In genomic region chr9:58496470-58497182, GRCm38 (mm10) we compare ENCODE assay signal across 10 mouse cellular contexts. TPM values are rescaled to one million over a fixed set of nuclear protein-coding genes. Genes with fewer than 3 reads are reported as not detected.
DNase-seq lines count a peak whose midpoint lies in the region; ATAC-seq and TF ChIP-seq lines count a peak whose summit lies in the region.
"Had no signal": no experiment of that assay in that cellular context is flagged by ENCODE, and none has a peak within 500 bp of the region (broad histone marks: within the 10 kb centered on the region; RNA-seq: fewer than 3 reads in every experiment).

No protein-coding gene starts in this region.

- no peak overlapping the region for H3K9ac ChIP-seq in liver, postnatal 0 days (replicated peaks)
- H3K9ac ChIP-seq in liver, embryonic 12.5 days: no peak overlapping the region
- H3K9ac ChIP-seq: lung, embryonic 15.5 days; stomach, embryonic 15.5 days had no signal

- intact Hi-C loops in gastrocnemius, adult 2 months (cut with DNase I): no loop called here
- intact Hi-C loops in gastrocnemius, postnatal 14 days (cut with DNase I; ENCODE audit: low total_unique reads): loop anchor here (2.0 kb wide), 1 partner anchor 64 kb away; no protein-coding TSS in a partner anchor

- ATAC-seq in liver, postnatal 0 days: no peak
- ATAC-seq in liver, embryonic 12.5 days: no peak
- no peak for ATAC-seq in erythroid progenitor cell, adult 5-6 weeks (replicated peaks; ENCODE audit: low FRiP score, poor library complexity, severe bottlenecking)
- ATAC-seq in CD4-positive, CD25-positive, alpha-beta regulatory T cell, adult 4 months: no peak

- no peaks in the 10 kb centered on the region for H3K36me3 ChIP-seq in liver, postnatal 0 days (replicated peaks; ENCODE audit: insufficient read depth, low read length)
- H3K36me3 ChIP-seq in liver, embryonic 12.5 days: no peaks in the 10 kb centered on the region
- H3K36me3 ChIP-seq: lung, embryonic 15.5 days; stomach, embryonic 15.5 days had no signal

- TF ChIP-seq CTCF in gastrocnemius, adult 2 months (IDR thresholded peaks at IDR 0.05): peak; percentile 23; the same call in 1 of the 2 replicates
- TF ChIP-seq CTCF in liver, postnatal 0 days (IDR thresholded peaks at IDR 0.05; ENCODE audit: low read depth): peak; percentile 35

- no peak overlapping the region for H3K27ac ChIP-seq in gastrocnemius, adult 2 months
- no peak overlapping the region for H3K27ac ChIP-seq in liver, postnatal 0 days (ENCODE audit: low read depth)
- H3K27ac ChIP-seq in liver, embryonic 12.5 days: no peak overlapping the region
- H3K27ac ChIP-seq: lung, embryonic 15.5 days; stomach, embryonic 15.5 days had no signal

- no peak overlapping the region for H3K4me3 ChIP-seq in gastrocnemius, adult 2 months
- H3K4me3 ChIP-seq in liver, postnatal 0 days (ENCODE audit: low read depth, low read length): no peak overlapping the region
- H3K4me3 ChIP-seq in liver, embryonic 12.5 days: no peak overlapping the region
- H3K4me3 ChIP-seq: lung, embryonic 15.5 days; stomach, embryonic 15.5 days had no signal

- 0 out of 2 replicates have a peak, but pooled peaks cover 3% of the 10 kb centered on the region for H3K27me3 ChIP-seq in liver, postnatal 0 days (ENCODE audit: insufficient read depth, low read length)
- H3K27me3 ChIP-seq in liver, embryonic 12.5 days (replicated peaks): peaks cover 19% of the 10 kb centered on the region
- H3K27me3 ChIP-seq: stomach, embryonic 15.5 days had no signal

- DNase-seq in gastrocnemius, adult 2 months: no peak
- no peak for DNase-seq in gastrocnemius, postnatal 14 days
- no peak for DNase-seq in liver, postnatal 0 days
- peak; percentile 25 for DNase-seq in ES-CJ7 (ENCODE audit: low read depth, low spot score)
- DNase-seq in cerebellum, postnatal 14 days: peak; percentile 70 to 78

- H3K4me1 ChIP-seq in liver, postnatal 0 days (ENCODE audit: insufficient read depth): no peaks in the 10 kb centered on the region
- no peaks in the 10 kb centered on the region for H3K4me1 ChIP-seq in liver, embryonic 12.5 days
- H3K4me1 ChIP-seq: lung, embryonic 15.5 days; stomach, embryonic 15.5 days had no signal

- no peak for TF ChIP-seq EP300 in liver, postnatal 0 days (IDR thresholded peaks at IDR 0.05; ENCODE audit: low read depth)

- no peak overlapping the region for H3K4me2 ChIP-seq in liver, postnatal 0 days (ENCODE audit: low read depth, low read length)
- no peak overlapping the region for H3K4me2 ChIP-seq in liver, embryonic 12.5 days
- H3K4me2 ChIP-seq: lung, embryonic 15.5 days; stomach, embryonic 15.5 days had no signal

- WGBS in liver, postnatal 0 days (ENCODE audit: insufficient replicate concordance): 28% methylated on average over 4 of the region's 4 CpGs
- WGBS in liver, embryonic 12.5 days (ENCODE audit: insufficient replicate concordance): 21% methylated on average over 4 of the region's 4 CpGs

- no peaks in the 10 kb centered on the region for H3K9me3 ChIP-seq in liver, postnatal 0 days (ENCODE audit: low read length)
- H3K9me3 ChIP-seq in liver, embryonic 12.5 days (replicated peaks): no peaks in the 10 kb centered on the region
- H3K9me3 ChIP-seq: lung, embryonic 15.5 days; stomach, embryonic 15.5 days had no signal

RNA-seq across cellular contexts. Expression of gene Insyn1, which starts 8.2 kb away (rescaled TPM):
- 10 to 100 TPM; 17.3 to 20.1 TPM for total RNA-seq in gastrocnemius, adult 2 months (2021)
- 1 to 10 TPM; 6.4 to 7.1 TPM for total RNA-seq in gastrocnemius, postnatal 14 days (2021)
- not detected in 2 replicates for polyA plus RNA-seq in liver, postnatal 0 days (2015; fragmentation: Nextera tagmentation; extraction: Ambion mirVana)
- polyA plus RNA-seq in liver, embryonic 12.5 days (2016; fragmentation: Nextera tagmentation; extraction: Ambion mirVana): 0.19 and 0.41 TPM in 2 replicates
- not detected in 2 replicates for total RNA-seq in erythroid progenitor cell, adult 5-6 weeks (2015; ENCODE audit: low replicate concordance)
- not detected in 2 replicates for total RNA-seq in erythroid progenitor cell, adult 5-6 weeks (2017; ENCODE audit: low replicate concordance)
- polyA plus RNA-seq in CD4-positive, CD25-positive, alpha-beta regulatory T cell, adult 4 months (2017; shearing (Covaris generic)): not detected

RNA-seq across cellular contexts. Expression of gene Cd276, which starts 58.6 kb away (rescaled TPM):
- total RNA-seq in gastrocnemius, adult 2 months (2021): 10 to 100 TPM in 1 of 2 experiments, 1 to 10 TPM in 1; 9.2 to 10.2 TPM
- 10 to 100 TPM; 15.6 to 25.1 TPM for total RNA-seq in gastrocnemius, postnatal 14 days (2021)
- 1.4 and 1.5 TPM in 2 replicates for polyA plus RNA-seq in liver, postnatal 0 days (2015; fragmentation: Nextera tagmentation; extraction: Ambion mirVana)
- polyA plus RNA-seq in liver, embryonic 12.5 days (2016; fragmentation: Nextera tagmentation; extraction: Ambion mirVana): 5.9 and 6.2 TPM in 2 replicates
- total RNA-seq in erythroid progenitor cell, adult 5-6 weeks (2015; ENCODE audit: low replicate concordance): 0.36 TPM in 1 of 2 replicates, not detected in the other
- not detected in 2 replicates for total RNA-seq in erythroid progenitor cell, adult 5-6 weeks (2017; ENCODE audit: low replicate concordance)
- not detected for polyA plus RNA-seq in CD4-positive, CD25-positive, alpha-beta regulatory T cell, adult 4 months (2017; shearing (Covaris generic))

Comparison
In these comparisons a context has a peak if more than half of its experiments do, and no peak if none do; other contexts are left out.
1. DNase-seq: peak in ES-CJ7 (single experiment) and cerebellum, postnatal 14 days (2 of 2); none in gastrocnemius, adult 2 months (single experiment), gastrocnemius, postnatal 14 days (single experiment) and liver, postnatal 0 days (single experiment).
2. RNA of gene Insyn1, which starts 8.2 kb away (total RNA-seq): 17.3 to 20.1 TPM in gastrocnemius, adult 2 months and 6.4 to 7.1 TPM in gastrocnemius, postnatal 14 days; not detected in erythroid progenitor cell, adult 5-6 weeks; every median in the first group is over 4 times any median in the second.
3. RNA of gene Cd276, which starts 58.6 kb away (total RNA-seq): 15.6 to 25.1 TPM in gastrocnemius, postnatal 14 days and 9.2 to 10.2 TPM in gastrocnemius, adult 2 months; 0.36 TPM in erythroid progenitor cell, adult 5-6 weeks; every median in the first group is over 4 times any median in the second.